Mouse (Mus musculus) intestine, embryonic 15.5 days (tissue): Measurements from ENCODE around the gene Rcor2. TPM values are rescaled to one million over a fixed set of nuclear protein-coding genes. Genes with fewer than 3 reads are reported as not detected.

Experiments used
- ATAC-seq: fragments of 200-750 bp; cut with Nextera tagmentation; 2 replicates; pipeline ENCODE4 v1.8.0; 2017; ENCODE audit warnings: moderate TSS enrichment, moderate library complexity
- H3K27ac ChIP-seq: fragments of 300-500 bp; sonication (generic); 2 replicates; pipeline ENCODE4 v1.5.1; 2015; ENCODE audit warnings: mild to moderate bottlenecking, inconsistent platforms
- H3K27me3 ChIP-seq: fragments of 300-500 bp; sonication (generic); replicated peaks from 2 replicates; pipeline ENCODE4 v1.6.1; 2015; ENCODE audit warnings: inconsistent platforms
- H3K36me3 ChIP-seq: fragments of 300-500 bp; sonication (generic); 2 replicates; pipeline ENCODE4 v1.6.1; 2015; ENCODE audit warnings: inconsistent platforms
- H3K4me1 ChIP-seq: fragments of 300-500 bp; sonication (generic); replicated peaks from 2 replicates; pipeline ENCODE4 v1.6.1; 2015; ENCODE audit warnings: inconsistent platforms
- H3K4me2 ChIP-seq: fragments of 300-500 bp; sonication (generic); replicated peaks from 2 replicates; pipeline ENCODE4 v1.6.1; 2015; ENCODE audit warnings: mild to moderate bottlenecking, inconsistent platforms
- H3K4me3 ChIP-seq: fragments of 300-500 bp; sonication (generic); replicated peaks from 2 replicates; pipeline ENCODE4 v1.5.1; 2015; ENCODE audit warnings: inconsistent platforms
- H3K9ac ChIP-seq: fragments of 300-500 bp; sonication (generic); 2 replicates; pipeline ENCODE4 v1.6.1; 2015; ENCODE audit warnings: inconsistent platforms
- H3K9me3 ChIP-seq: fragments of 300-500 bp; sonication (generic); 2 replicates; pipeline ENCODE4 v1.6.1; 2016; ENCODE audit warnings: inconsistent platforms
- WGBS: fragments of 180-500 bp; shearing (Covaris S2); methylation state at CpG from one replicate; pipeline ENCODE4 v1.1.7; 2015; 5-methylcytosine and 5-hydroxymethylcytosine counted together
- polyA plus RNA-seq: library from polyadenylated mRNA; unstranded; fragments of >200 nt; fragmentation: Nextera tagmentation; extraction: Ambion mirVana; gene quantifications from 2 replicates; pipeline ENCODE4 v1.2.1, GENCODE M21; 2015

Rcor2 gene
- polyA plus RNA-seq, 1 experiment from 2014 or later = 12.8 TPM

DNA sequence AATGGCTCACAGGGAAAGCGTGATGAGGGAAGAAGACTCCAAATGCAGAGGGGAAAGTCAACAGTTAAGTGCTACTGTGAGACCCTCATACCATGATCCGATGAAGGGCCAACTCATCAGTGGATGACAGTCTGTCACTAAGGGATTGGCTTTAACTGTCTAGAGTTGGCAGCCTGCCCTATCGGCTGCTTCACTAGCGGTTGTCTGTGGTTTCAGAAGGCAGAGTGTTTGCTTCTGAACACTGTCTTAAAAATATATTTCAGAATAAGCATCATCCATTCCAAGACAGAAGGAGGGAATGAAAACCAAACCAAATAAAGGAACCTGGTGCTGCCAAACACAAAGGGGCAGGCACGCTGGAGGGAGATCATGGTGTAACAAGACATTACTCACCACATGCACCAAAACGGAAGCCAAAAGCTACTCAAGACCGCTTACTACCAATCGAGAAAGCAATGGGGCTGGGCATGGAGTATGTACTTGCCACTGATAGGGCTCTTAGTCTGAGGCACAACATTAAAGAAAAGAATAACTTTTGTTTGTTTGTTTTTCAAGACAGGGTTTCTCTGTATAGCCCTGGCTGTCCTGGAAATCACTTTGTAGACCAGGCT, 48.0 kb downstream of the Rcor2 start:
- H3K4me3 ChIP-seq = no peak overlapping the region
- peaks cover 14% of the 10 kb centered on the region for H3K4me1 ChIP-seq
- ATAC-seq = no peak
- no peaks in the 10 kb centered on the region for H3K9me3 ChIP-seq
- no peak overlapping the region for H3K9ac ChIP-seq
- H3K36me3 ChIP-seq = no peaks in the 10 kb centered on the region
- no peak overlapping the region for H3K4me2 ChIP-seq
- WGBS = 69% methylated on average over 8 of the region's 8 CpGs
- H3K27ac ChIP-seq = no peak overlapping the region
- H3K27me3 ChIP-seq = no peaks in the 10 kb centered on the region

DNA sequence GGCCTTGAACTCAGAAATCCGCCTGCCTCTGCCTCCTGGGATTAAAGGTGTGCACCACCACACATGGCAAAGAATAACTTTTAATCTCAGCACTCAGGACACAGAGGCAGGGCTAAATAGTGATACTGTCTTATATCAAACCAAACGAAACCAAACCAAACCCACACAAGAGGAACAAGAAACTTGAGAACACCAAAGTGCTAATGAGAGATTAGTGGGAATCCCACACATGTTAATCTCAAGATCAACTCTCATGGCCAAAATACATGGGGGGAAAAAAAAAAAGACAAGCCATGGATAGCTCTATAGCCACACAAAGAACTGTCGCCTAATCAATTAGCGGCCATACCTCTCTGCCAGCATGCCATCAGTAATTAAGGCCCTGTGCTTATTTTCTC, 48.5 kb downstream of the Rcor2 start:
- Histone ChIP-seq H3K9ac (no peak overlapping the region), H3K4me2 (no peak overlapping the region), H3K36me3 (no peaks in the 10 kb centered on the region), H3K4me3 (no peak overlapping the region), H3K9me3 (no peaks in the 10 kb centered on the region), H3K27me3 (no peaks in the 10 kb centered on the region), H3K27ac (no peak overlapping the region), H3K4me1 (peaks cover 9% of the 10 kb centered on the region)
- no peak for ATAC-seq
- 89% methylated on average over 4 of the region's 4 CpGs for WGBS

DNA sequence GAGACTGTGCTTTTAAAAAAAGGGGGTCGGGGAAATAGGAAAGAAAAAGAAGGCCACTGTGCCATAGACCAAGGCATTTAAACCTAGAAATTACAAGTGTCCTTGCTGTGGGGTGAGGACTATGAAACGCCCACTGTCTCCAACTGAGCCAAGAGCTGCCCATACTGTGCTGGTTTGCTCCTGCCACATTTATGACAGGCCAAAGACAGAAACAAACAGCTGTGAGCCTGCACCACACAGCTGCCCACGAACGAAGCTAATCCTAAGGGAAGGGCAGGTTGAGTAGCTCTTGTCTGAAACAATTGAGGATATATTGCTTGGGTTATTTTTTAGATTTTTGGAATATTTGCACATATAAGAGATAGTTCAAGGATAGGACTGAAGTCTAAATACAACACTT, 49.7 kb downstream of the Rcor2 start:
- H3K4me3 ChIP-seq = no peak overlapping the region
- no peaks in the 10 kb centered on the region for H3K27me3 ChIP-seq
- H3K36me3 ChIP-seq = no peaks in the 10 kb centered on the region
- H3K9ac ChIP-seq = no peak overlapping the region
- WGBS = 65% methylated on average over 4 of the region's 4 CpGs
- H3K27ac ChIP-seq = no peak overlapping the region
- H3K4me2 ChIP-seq = no peak overlapping the region
- H3K4me1 ChIP-seq = no peaks in the 10 kb centered on the region; the same call in 1 of the 2 replicates
- ATAC-seq = no peak
- no peaks in the 10 kb centered on the region for H3K9me3 ChIP-seq

DNA sequence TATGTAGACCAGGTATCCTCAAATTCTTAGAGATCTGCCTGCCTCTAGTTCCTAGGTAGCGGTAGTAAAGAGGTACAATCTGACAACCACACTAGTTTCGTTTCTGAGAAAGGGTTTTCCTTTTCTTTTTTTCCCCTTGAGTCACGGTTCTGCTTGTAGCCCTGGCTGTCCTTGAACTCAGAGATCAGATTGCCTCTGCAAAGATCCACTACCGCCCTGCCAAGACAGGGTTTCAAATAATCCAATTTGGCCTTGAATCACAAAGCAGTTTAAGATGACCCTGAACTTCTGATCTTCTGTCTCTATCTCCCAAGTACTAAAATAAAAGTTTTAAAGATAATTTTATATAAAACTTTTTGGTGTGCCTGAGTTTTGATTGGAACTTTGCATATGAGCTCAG, 50.6 kb downstream of the Rcor2 start:
- H3K4me2 ChIP-seq = no peak overlapping the region
- H3K36me3 ChIP-seq = no peaks in the 10 kb centered on the region
- 67% methylated on average over 4 of the region's 4 CpGs for WGBS
- no peak overlapping the region for H3K27ac ChIP-seq
- H3K4me3 ChIP-seq = no peak overlapping the region
- H3K9me3 ChIP-seq = no peaks in the 10 kb centered on the region
- no peak for ATAC-seq
- no peak overlapping the region for H3K9ac ChIP-seq
- no peaks in the 10 kb centered on the region; the same call in 1 of the 2 replicates for H3K4me1 ChIP-seq
- H3K27me3 ChIP-seq = no peaks in the 10 kb centered on the region

DNA sequence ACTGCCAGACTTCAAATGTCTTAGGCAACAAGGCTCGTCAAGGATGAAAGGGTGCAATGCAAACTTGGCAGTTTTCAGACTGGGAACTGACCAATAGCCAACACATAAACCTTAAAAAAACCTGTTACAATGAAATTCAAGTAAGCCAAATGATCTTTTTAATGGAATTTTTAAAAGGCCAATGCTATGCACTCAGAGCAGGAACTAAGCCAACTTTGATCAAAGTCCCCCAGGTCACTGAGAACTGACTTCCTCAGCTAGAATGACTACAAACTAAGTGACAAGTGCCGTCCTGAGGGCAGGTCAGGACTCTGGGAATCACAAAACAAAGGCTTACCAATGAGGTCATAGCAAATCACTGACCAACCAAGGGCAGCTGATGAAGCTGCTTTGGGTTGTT, 53.1 kb downstream of the Rcor2 start:
- H3K4me3 ChIP-seq = no peak overlapping the region
- no peaks in the 10 kb centered on the region for H3K27me3 ChIP-seq
- no peaks in the 10 kb centered on the region for H3K36me3 ChIP-seq
- no peak overlapping the region for H3K9ac ChIP-seq
- no peak overlapping the region for H3K27ac ChIP-seq
- H3K4me1 ChIP-seq = no peaks in the 10 kb centered on the region
- H3K9me3 ChIP-seq = no peaks in the 10 kb centered on the region
- H3K4me2 ChIP-seq = no peak overlapping the region
- ATAC-seq = no peak
- WGBS = 64% methylated on average over 2 of the region's 2 CpGs

DNA sequence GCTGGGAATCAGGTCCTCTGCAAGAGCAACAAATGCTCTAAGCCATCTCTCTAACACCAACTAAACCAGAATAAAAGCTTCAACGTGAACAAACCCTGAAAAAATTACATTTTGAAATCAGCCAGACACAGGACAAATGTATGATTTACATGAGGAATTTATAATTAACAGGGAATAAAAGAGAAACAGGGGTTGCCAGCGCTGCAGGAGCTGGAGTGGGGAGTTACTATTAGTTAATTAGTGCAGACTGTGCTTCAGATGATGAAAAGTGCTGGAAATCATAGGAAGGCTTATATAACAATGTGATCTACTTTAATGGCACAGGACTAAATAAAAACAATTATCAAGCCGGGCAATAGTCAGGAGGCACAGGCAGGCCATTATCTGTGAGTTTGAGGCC, 54.3 kb downstream of the Rcor2 start:
- Histone ChIP-seq H3K9ac (no peak overlapping the region), H3K4me3 (no peak overlapping the region), H3K36me3 (no peaks in the 10 kb centered on the region), H3K4me1 (no peaks in the 10 kb centered on the region), H3K4me2 (no peak overlapping the region), H3K27ac (no peak overlapping the region), H3K9me3 (no peaks in the 10 kb centered on the region), H3K27me3 (no peaks in the 10 kb centered on the region)
- WGBS = 83% methylated on average over 3 of the region's 3 CpGs
- ATAC-seq = no peak

Other genes with a start within 250 kb of the Rcor2 start
- 9.8 and 10.1 TPM in 2 replicates for gene Fermt3, start 247.9 kb upstream of the Rcor2 start, polyA plus RNA-seq
- 211 and 214 TPM in 2 replicates for gene Stip1, start 227.4 kb upstream of the Rcor2 start, polyA plus RNA-seq
- 11.8 and 11.9 TPM in 2 replicates for gene Macrod1, start 210.5 kb upstream of the Rcor2 start, polyA plus RNA-seq
- 1.8 and 2.1 TPM in 2 replicates for gene Flrt1, start 161.6 kb upstream of the Rcor2 start, polyA plus RNA-seq
- gene Otub1, start 61.0 kb upstream of the Rcor2 start, polyA plus RNA-seq = 166 and 172 TPM in 2 replicates
- gene Cox8a, start 49.7 kb upstream of the Rcor2 start, polyA plus RNA-seq = 1,343 and 1,351 TPM in 2 replicates
- gene Naa40, start 26.1 kb upstream of the Rcor2 start, polyA plus RNA-seq = 49.8 and 52.9 TPM in 2 replicates
- 44.9 and 45.8 TPM in 2 replicates for gene Mark2, start 74.5 kb downstream of the Rcor2 start, polyA plus RNA-seq
- 20.4 and 20.5 TPM in 2 replicates for gene Spindoc, start 115.7 kb downstream of the Rcor2 start, polyA plus RNA-seq
- 5.2 and 5.3 TPM in 2 replicates for gene 2700081O15Rik, start 150.3 kb downstream of the Rcor2 start, polyA plus RNA-seq
- gene Rtn3, start 216.0 kb downstream of the Rcor2 start, polyA plus RNA-seq = 140 and 143 TPM in 2 replicates
- 10.9 and 11.6 TPM in 2 replicates for gene Atl3, start 226.7 kb downstream of the Rcor2 start, polyA plus RNA-seq